Mouse (Mus musculus): Measurements from ENCODE around the gene Srcap. TPM values are rescaled to one million over a fixed set of nuclear protein-coding genes. Genes with fewer than 3 reads are reported as not detected.

Gene Srcap
- polyA plus RNA-seq, 1 experiment from 2014 or later, result 24.1 TPM

DNA sequence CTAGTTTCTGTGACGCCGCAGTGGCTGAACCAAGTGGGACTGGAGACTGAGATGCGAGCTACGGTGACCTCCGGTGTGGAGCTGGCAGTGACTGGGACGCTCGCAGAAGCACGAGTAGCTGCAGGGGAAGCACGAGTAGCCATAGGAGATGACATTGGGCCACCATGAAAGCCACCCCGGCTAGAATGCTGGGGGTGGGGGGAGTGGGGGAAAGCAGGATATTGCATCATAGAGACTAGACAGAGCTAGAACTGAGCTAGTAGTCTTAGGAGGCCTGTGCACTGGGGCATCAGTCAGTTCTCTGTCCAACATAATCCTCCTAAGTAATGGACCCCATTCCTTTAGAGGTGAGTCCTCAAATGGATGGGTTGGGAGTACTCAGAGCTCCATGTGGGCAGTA, 92.5 kb downstream of the Srcap start:
- no peaks in the 10 kb centered on the region for H3K27me3 ChIP-seq (ENCODE audit: insufficient read depth, low read length)
- DNase-seq (ENCODE audit: low spot score), result no peak
- no peak overlapping the region for H3K27ac ChIP-seq
- H3K4me3 ChIP-seq (replicated peaks; ENCODE audit: low read depth, low read length), result no peak overlapping the region
- WGBS, result 93% methylated on average over 10 of the region's 10 CpGs
- H3K36me3 ChIP-seq (ENCODE audit: insufficient read depth, low read length), result peaks cover 57% of the 10 kb centered on the region
- TF ChIP-seq CTCF (IDR thresholded peaks at IDR 0.05; ENCODE audit: low read depth), result no peak
- no peaks in the 10 kb centered on the region for H3K9me3 ChIP-seq (replicated peaks; ENCODE audit: low read length)
- ATAC-seq (replicated peaks; ENCODE audit: low FRiP score, low read depth), result no peak
- H3K9ac ChIP-seq (ENCODE audit: low read depth, low read length), result no peak overlapping the region
- no peaks in the 10 kb centered on the region for H3K4me1 ChIP-seq (replicated peaks; ENCODE audit: insufficient read depth, low read length)
- no peak overlapping the region for H3K4me2 ChIP-seq (ENCODE audit: low read length)

DNA sequence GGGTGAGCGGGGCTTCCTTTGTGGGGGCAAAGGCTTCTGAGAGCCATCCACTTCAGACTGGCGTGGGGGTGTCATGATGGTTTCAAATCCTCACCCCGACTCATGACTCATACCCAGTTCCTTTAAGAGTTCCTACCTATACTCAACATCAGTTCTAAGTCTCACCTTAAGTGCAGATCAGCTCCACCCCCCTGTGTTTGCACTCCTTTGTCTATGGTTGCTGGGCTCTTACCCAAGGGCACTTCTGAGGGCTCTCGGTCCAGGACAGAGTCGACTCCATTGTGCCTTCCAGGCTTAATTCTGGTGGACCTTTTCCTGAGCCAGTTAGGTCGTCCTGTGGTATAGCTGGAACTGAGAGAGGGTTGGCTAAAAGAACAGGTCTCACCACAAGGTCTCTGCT, 95.4 kb downstream of the Srcap start:
- Histone ChIP-seq H3K9me3 (replicated peaks; ENCODE audit: low read length) (no peaks in the 10 kb centered on the region), H3K9ac (ENCODE audit: low read depth, low read length) (no peak overlapping the region), H3K4me3 (replicated peaks; ENCODE audit: low read depth, low read length) (no peak overlapping the region), H3K4me1 (replicated peaks; ENCODE audit: insufficient read depth, low read length) (no peaks in the 10 kb centered on the region), H3K36me3 (ENCODE audit: insufficient read depth, low read length) (peaks cover 60% of the 10 kb centered on the region), H3K4me2 (ENCODE audit: low read length) (no peak overlapping the region), H3K27ac (no peak overlapping the region), H3K27me3 (ENCODE audit: insufficient read depth, low read length) (no peaks in the 10 kb centered on the region)
- 81% methylated on average over 6 of the region's 6 CpGs for WGBS
- no peak for ATAC-seq (replicated peaks; ENCODE audit: low FRiP score, low read depth)
- no peak for DNase-seq (ENCODE audit: low spot score)
- TF ChIP-seq CTCF (IDR thresholded peaks at IDR 0.05; ENCODE audit: low read depth), result no peak

Small RNA genes within 50 kb of the gene (microRNA-seq; reads per million reads assigned to microRNA genes)
- gene Gm47278 (not detected), gene Mir7060 (not detected)

Other genes starting within 250 kb of the Srcap start
- gene Sephs2, start 237.9 kb upstream of the Srcap start, polyA plus RNA-seq (2015; fragmentation: Nextera tagmentation; extraction: Ambion mirVana), result 207 and 215 TPM in 2 replicates
- 0.93 and 1.1 TPM in 2 replicates for gene Itgal, start 215.7 kb upstream of the Srcap start, polyA plus RNA-seq (2015; fragmentation: Nextera tagmentation; extraction: Ambion mirVana)
- gene Zfp768, start 166.4 kb upstream of the Srcap start, polyA plus RNA-seq (2015; fragmentation: Nextera tagmentation; extraction: Ambion mirVana), result 21.2 and 22.2 TPM in 2 replicates
- 5.5 and 6.8 TPM in 2 replicates for gene Zfp747, start 135.9 kb upstream of the Srcap start, polyA plus RNA-seq (2015; fragmentation: Nextera tagmentation; extraction: Ambion mirVana)
- gene 9130019O22Rik, start 124.8 kb upstream of the Srcap start, polyA plus RNA-seq (2015; fragmentation: Nextera tagmentation; extraction: Ambion mirVana), result 4.8 and 5.6 TPM in 2 replicates
- gene E430018J23Rik, start 118.4 kb upstream of the Srcap start, polyA plus RNA-seq (2015; fragmentation: Nextera tagmentation; extraction: Ambion mirVana), result 6.5 and 7.4 TPM in 2 replicates
- gene Zfp764, start 105.2 kb upstream of the Srcap start, polyA plus RNA-seq (2015; fragmentation: Nextera tagmentation; extraction: Ambion mirVana), result 5.6 and 6.7 TPM in 2 replicates
- 29.7 and 31.9 TPM in 2 replicates for gene Zfp688, start 89.9 kb upstream of the Srcap start, polyA plus RNA-seq (2015; fragmentation: Nextera tagmentation; extraction: Ambion mirVana)
- 4.8 and 5.0 TPM in 2 replicates for gene Zfp689, start 62.8 kb upstream of the Srcap start, polyA plus RNA-seq (2015; fragmentation: Nextera tagmentation; extraction: Ambion mirVana)
- 37.1 and 37.5 TPM in 2 replicates for gene Prr14, start 52.4 kb upstream of the Srcap start, polyA plus RNA-seq (2015; fragmentation: Nextera tagmentation; extraction: Ambion mirVana)
- gene Fbrs, start 32.8 kb upstream of the Srcap start, polyA plus RNA-seq (2015; fragmentation: Nextera tagmentation; extraction: Ambion mirVana), result 8.7 and 8.8 TPM in 2 replicates
- 10.9 and 11.4 TPM in 2 replicates for gene Gm42715, start 7.6 kb downstream of the Srcap start, polyA plus RNA-seq (2015; fragmentation: Nextera tagmentation; extraction: Ambion mirVana)
- 4.9 and 6.8 TPM in 2 replicates for gene Tmem265, start 49.4 kb downstream of the Srcap start, polyA plus RNA-seq (2015; fragmentation: Nextera tagmentation; extraction: Ambion mirVana)
- 28.8 and 32.2 TPM in 2 replicates for gene Phkg2, start 61.4 kb downstream of the Srcap start, polyA plus RNA-seq (2015; fragmentation: Nextera tagmentation; extraction: Ambion mirVana)
- gene Ccdc189, start 76.6 kb downstream of the Srcap start, polyA plus RNA-seq (2015; fragmentation: Nextera tagmentation; extraction: Ambion mirVana), result 16.5 and 17.1 TPM in 2 replicates
- gene Rnf40, start 76.8 kb downstream of the Srcap start, polyA plus RNA-seq (2015; fragmentation: Nextera tagmentation; extraction: Ambion mirVana), result 32.4 and 35.3 TPM in 2 replicates
- gene Zfp629, start 103.8 kb downstream of the Srcap start, polyA plus RNA-seq (2015; fragmentation: Nextera tagmentation; extraction: Ambion mirVana), result 12.5 and 12.9 TPM in 2 replicates
- gene Bcl7c, start 196.9 kb downstream of the Srcap start, polyA plus RNA-seq (2015; fragmentation: Nextera tagmentation; extraction: Ambion mirVana), result 56.1 and 70.9 TPM in 2 replicates
- 14.5 and 15.9 TPM in 2 replicates for gene Ctf1, start 200.8 kb downstream of the Srcap start, polyA plus RNA-seq (2015; fragmentation: Nextera tagmentation; extraction: Ambion mirVana)
- gene Ctf2, start 220.2 kb downstream of the Srcap start, polyA plus RNA-seq (2015; fragmentation: Nextera tagmentation; extraction: Ambion mirVana), result 0.08 TPM in 1 of 2 replicates, not detected in the other
- gene Fbxl19, start 232.6 kb downstream of the Srcap start, polyA plus RNA-seq (2015; fragmentation: Nextera tagmentation; extraction: Ambion mirVana), result 2.8 and 3.5 TPM in 2 replicates

Data from kidney, postnatal 0 days (tissue).